In the genomic region with DNA sequence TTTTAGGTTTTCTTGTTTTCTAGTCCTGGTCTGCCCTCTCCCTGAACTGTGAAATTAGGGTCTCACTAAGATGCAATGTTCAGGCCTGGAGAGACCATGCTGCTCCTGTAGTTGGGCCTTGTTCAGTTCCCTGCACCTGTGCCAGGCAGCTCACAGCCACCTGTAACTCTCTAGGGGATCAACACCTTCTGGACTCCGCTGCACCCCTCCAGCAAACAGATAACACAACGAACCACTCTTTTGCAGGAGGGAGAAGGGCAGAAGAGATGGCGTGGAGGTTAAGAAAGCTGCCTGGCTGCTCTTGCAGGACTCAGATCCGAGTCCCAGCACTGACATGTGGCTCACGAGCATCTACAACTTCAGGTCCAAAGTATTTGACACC, we compare ENCODE assay signal across 10 mouse cellular contexts. TPM values are rescaled to one million over a fixed set of nuclear protein-coding genes. Genes with fewer than 3 reads are reported as not detected.
DNase-seq lines count a peak whose midpoint lies in the region; ATAC-seq and TF ChIP-seq lines count a peak whose summit lies in the region.
"Had no signal": no experiment of that assay in that cellular context is flagged by ENCODE, and none has a peak within 500 bp of the region (broad histone marks: within the 10 kb centered on the region; RNA-seq: fewer than 3 reads in every experiment).

No protein-coding gene starts in this region.

- H3K4me3 ChIP-seq in heart, embryonic 11.5 days (ENCODE audit: low read depth, low read length): peak overlapping the region; percentile 100
- H3K4me3 ChIP-seq in MEL (ENCODE audit: control insufficient read depth in 1 of 2, insufficient read depth in 1 of 2, low read depth in 2 of 2, low read length in 2 of 2): peak overlapping the region; percentile 2 to 10; a peak in 2 of 4 replicates
- H3K4me3 ChIP-seq in hindbrain, embryonic 14.5 days (replicated peaks; ENCODE audit: low read length): peak overlapping the region; percentile 100
- H3K4me3 ChIP-seq in midbrain, embryonic 11.5 days (ENCODE audit: low read depth, low read length): peak overlapping the region; percentile 93; the same call in 1 of the 2 replicates

- peak overlapping the region; percentile 90 for H3K4me2 ChIP-seq in heart, embryonic 11.5 days
- H3K4me2 ChIP-seq in hindbrain, embryonic 14.5 days (replicated peaks): peak overlapping the region; percentile 81
- peak overlapping the region; percentile 70 for H3K4me2 ChIP-seq in midbrain, embryonic 11.5 days

- TF ChIP-seq CTCF in MEL (IDR thresholded peaks at IDR 0.05 in 2 of 3, conservative IDR thresholded peaks at IDR 0.05 in 1 of 3; ENCODE audit: control insufficient read depth in 1 of 3, insufficient read depth in 1 of 3, low read depth in 2 of 3, low read length in 3 of 3, poor library complexity in 1 of 3, severe bottlenecking in 1 of 3): no peak

- no peaks in the 10 kb centered on the region for H3K9me3 ChIP-seq in heart, embryonic 11.5 days (replicated peaks; ENCODE audit: control insufficient read depth, low read length)
- H3K9me3 ChIP-seq in MEL (replicated peaks; ENCODE audit: insufficient read depth, low read length): no peaks in the 10 kb centered on the region
- no peaks in the 10 kb centered on the region for H3K9me3 ChIP-seq in hindbrain, embryonic 14.5 days (ENCODE audit: control insufficient read depth, low read length)
- no peaks in the 10 kb centered on the region for H3K9me3 ChIP-seq in midbrain, embryonic 11.5 days (ENCODE audit: control insufficient read depth, low read length)

- 24% methylated on average over 5 of the region's 5 CpGs for WGBS in heart, embryonic 11.5 days (ENCODE audit: insufficient replicate concordance)
- 49% methylated on average over 5 of the region's 5 CpGs for WGBS in hindbrain, embryonic 14.5 days
- 78% methylated on average over 5 of the region's 5 CpGs for WGBS in midbrain, embryonic 11.5 days

- peak in 1 of 2 experiments; percentile 21; a peak in 1 of 4 replicates for TF ChIP-seq EP300 in MEL (IDR thresholded peaks at IDR 0.05; ENCODE audit: low read depth in 1 of 2, low read length in 2 of 2)

- no peaks in the 10 kb centered on the region for H3K27me3 ChIP-seq in heart, embryonic 11.5 days (ENCODE audit: control insufficient read depth, insufficient read depth, low read length)
- no peaks in the 10 kb centered on the region for H3K27me3 ChIP-seq in MEL (ENCODE audit: control insufficient read depth in 1 of 2, insufficient read depth in 2 of 2, low read length in 2 of 2)
- H3K27me3 ChIP-seq in hindbrain, embryonic 14.5 days (ENCODE audit: control insufficient read depth, insufficient read depth, low read length): no peaks in the 10 kb centered on the region
- H3K27me3 ChIP-seq in midbrain, embryonic 11.5 days (ENCODE audit: control insufficient read depth, insufficient read depth, low read length): no peaks in the 10 kb centered on the region

- H3K79me2 ChIP-seq in MEL (ENCODE audit: control insufficient read depth, insufficient read depth, low read length, poor library complexity): peaks cover 83% of the 10 kb centered on the region

- no peak for TF ChIP-seq RAD21 in MEL (IDR thresholded peaks at IDR 0.05; ENCODE audit: low read depth, low read length)

- peak overlapping the region; percentile 58; the same call in 1 of the 2 replicates for H3K9ac ChIP-seq in heart, embryonic 11.5 days (ENCODE audit: low read depth, low read length)
- peak overlapping the region; percentile 96 for H3K9ac ChIP-seq in MEL (ENCODE audit: control insufficient read depth, low read depth, low read length, poor library complexity, severe bottlenecking)
- peak overlapping the region; percentile 100 for H3K9ac ChIP-seq in hindbrain, embryonic 14.5 days
- H3K9ac ChIP-seq in midbrain, embryonic 11.5 days (ENCODE audit: low read length): peak overlapping the region; percentile 97

- no peaks in the 10 kb centered on the region for H3K36me3 ChIP-seq in heart, embryonic 11.5 days (ENCODE audit: control insufficient read depth, insufficient read depth, low read length)
- H3K36me3 ChIP-seq in MEL (ENCODE audit: control insufficient read depth in 1 of 2, insufficient read depth in 2 of 2, low read length in 2 of 2): peaks cover 6 to 59% of the 10 kb centered on the region in 2 experiments; a peak in 3 of 4 replicates
- 0 out of 2 replicates have a peak, but pooled peaks cover 4% of the 10 kb centered on the region for H3K36me3 ChIP-seq in hindbrain, embryonic 14.5 days (replicated peaks; ENCODE audit: control insufficient read depth, insufficient read depth)
- no peaks in the 10 kb centered on the region for H3K36me3 ChIP-seq in midbrain, embryonic 11.5 days (ENCODE audit: control insufficient read depth, insufficient read depth, low read length)

- no peak for ATAC-seq in heart, embryonic 11.5 days (replicated peaks; ENCODE audit: insufficient number of reproducible peaks, low FRiP score, low TSS enrichment)
- ATAC-seq in hindbrain, embryonic 14.5 days (ENCODE audit: low FRiP score): no peak
- ATAC-seq in midbrain, embryonic 11.5 days (ENCODE audit: low FRiP score): no peak
- ATAC-seq in erythroid progenitor cell, adult 5-6 weeks (replicated peaks; ENCODE audit: low FRiP score, poor library complexity, severe bottlenecking): no peak

- H3K27ac ChIP-seq in heart, embryonic 11.5 days (ENCODE audit: low read depth, low read length): peak overlapping the region; percentile 79
- H3K27ac ChIP-seq in MEL (ENCODE audit: control insufficient read depth, low read depth, low read length): peak overlapping the region; percentile 66
- H3K27ac ChIP-seq in hindbrain, embryonic 14.5 days: no peak overlapping the region
- no peak overlapping the region for H3K27ac ChIP-seq in midbrain, embryonic 11.5 days (ENCODE audit: low read depth, low read length)

- no peak for DNase-seq in heart, postnatal 4 days
- no peak for DNase-seq in MEL (ENCODE audit: low read depth, low spot score)
- DNase-seq in hindbrain, embryonic 14.5 days (ENCODE audit: low spot score): no peak
- no peak for DNase-seq in midbrain, embryonic 11.5 days (ENCODE audit: low spot score, missing footprints)
- no peak for DNase-seq in layer of hippocampus, postnatal 14 days (ENCODE audit: low spot score in 2 of 2)
- DNase-seq in layer of hippocampus, postnatal 10 days (ENCODE audit: low spot score in 2 of 2): no peak
- DNase-seq: left cerebral cortex, postnatal 4 days had no signal

- H3K4me1 ChIP-seq in heart, embryonic 11.5 days (ENCODE audit: control insufficient read depth, insufficient read depth, low read length): peaks cover 66% of the 10 kb centered on the region
- H3K4me1 ChIP-seq in MEL (ENCODE audit: control insufficient read depth in 1 of 2, insufficient read depth in 2 of 2, low read length in 2 of 2): peaks cover 37 to 60% of the 10 kb centered on the region in 2 experiments
- H3K4me1 ChIP-seq in hindbrain, embryonic 14.5 days (replicated peaks; ENCODE audit: control insufficient read depth, insufficient read depth, low read length): peaks cover 45% of the 10 kb centered on the region
- peaks cover 46% of the 10 kb centered on the region for H3K4me1 ChIP-seq in midbrain, embryonic 11.5 days (ENCODE audit: control insufficient read depth, insufficient read depth, low read length)

- no peak for TF ChIP-seq POLR2A in MEL (IDR thresholded peaks at IDR 0.05; ENCODE audit: control insufficient read depth in 1 of 2, insufficient read depth in 1 of 2, low read depth in 1 of 2, low read length in 2 of 2, poor library complexity in 1 of 2)

RNA-seq across cellular contexts. Expression of a gene that starts 3.7 kb away (rescaled TPM):
- 434 and 457 TPM in 2 replicates for polyA plus RNA-seq in heart, embryonic 11.5 days (2014; fragmentation: Nextera tagmentation; extraction: Ambion mirVana)
- total RNA-seq in heart, postnatal 4 days (2021): 100 to 1,000 TPM; 559 to 561 TPM
- total RNA-seq in MEL (2012; rRNA removed): 331 and 353 TPM in 2 replicates
- 100 to 1,000 TPM in 1 of 2 experiments, not detected in 1; 382 TPM for polyA plus RNA-seq in MEL (2012; ENCODE audit: insufficient read depth in 1 of 2, insufficient read length in 2 of 2, low read depth in 1 of 2, low replicate concordance in 2 of 2, missing spikeins in 1 of 2)
- 1,350 and 1,384 TPM in 2 replicates for polyA plus RNA-seq in hindbrain, embryonic 14.5 days (2014; fragmentation: Nextera tagmentation; extraction: Ambion mirVana)
- polyA plus RNA-seq in midbrain, embryonic 11.5 days (2014; fragmentation: Nextera tagmentation; extraction: Ambion mirVana): 954 and 958 TPM in 2 replicates
- 168 and 177 TPM in 2 replicates for total RNA-seq in erythroid progenitor cell, adult 5-6 weeks (2015; ENCODE audit: low replicate concordance)
- 225 and 235 TPM in 2 replicates for total RNA-seq in erythroid progenitor cell, adult 5-6 weeks (2017; ENCODE audit: low replicate concordance)
- total RNA-seq in layer of hippocampus, postnatal 14 days (2021): 100 to 1,000 TPM; 188 to 227 TPM
- total RNA-seq in layer of hippocampus, postnatal 10 days (2021): 100 to 1,000 TPM; 315 to 332 TPM

RNA-seq across cellular contexts. Expression of a gene that starts 18.8 kb away (rescaled TPM):
- 70.5 and 76.3 TPM in 2 replicates for polyA plus RNA-seq in heart, embryonic 11.5 days (2014; fragmentation: Nextera tagmentation; extraction: Ambion mirVana)
- 10 to 100 TPM; 27.3 to 27.4 TPM for total RNA-seq in heart, postnatal 4 days (2021)
- total RNA-seq in MEL (2012; rRNA removed): 96.6 and 99.3 TPM in 2 replicates
- 100 to 1,000 TPM in 1 of 2 experiments, not detected in 1; 102 TPM for polyA plus RNA-seq in MEL (2012; ENCODE audit: insufficient read depth in 1 of 2, insufficient read length in 2 of 2, low read depth in 1 of 2, low replicate concordance in 2 of 2, missing spikeins in 1 of 2)
- 85.3 and 98.0 TPM in 2 replicates for polyA plus RNA-seq in hindbrain, embryonic 14.5 days (2014; fragmentation: Nextera tagmentation; extraction: Ambion mirVana)
- polyA plus RNA-seq in midbrain, embryonic 11.5 days (2014; fragmentation: Nextera tagmentation; extraction: Ambion mirVana): 68.3 and 69.8 TPM in 2 replicates
- 13.0 and 22.3 TPM in 2 replicates for total RNA-seq in erythroid progenitor cell, adult 5-6 weeks (2015; ENCODE audit: low replicate concordance)
- 9.8 and 37.2 TPM in 2 replicates for total RNA-seq in erythroid progenitor cell, adult 5-6 weeks (2017; ENCODE audit: low replicate concordance)
- 10 to 100 TPM; 68.8 to 72.5 TPM for total RNA-seq in layer of hippocampus, postnatal 14 days (2021)
- 10 to 100 TPM; 79.9 to 81.3 TPM for total RNA-seq in layer of hippocampus, postnatal 10 days (2021)

RNA-seq across cellular contexts. Expression of a gene that starts 25.6 kb away (rescaled TPM):
- polyA plus RNA-seq in heart, embryonic 11.5 days (2014; fragmentation: Nextera tagmentation; extraction: Ambion mirVana): 702 and 712 TPM in 2 replicates
- 100 to 1,000 TPM; 299 TPM for total RNA-seq in heart, postnatal 4 days (2021)
- total RNA-seq in MEL (2012; rRNA removed): 653 and 657 TPM in 2 replicates
- 100 to 1,000 TPM in 1 of 2 experiments, not detected in 1; 556 TPM for polyA plus RNA-seq in MEL (2012; ENCODE audit: insufficient read depth in 1 of 2, insufficient read length in 2 of 2, low read depth in 1 of 2, low replicate concordance in 2 of 2, missing spikeins in 1 of 2)
- 968 and 989 TPM in 2 replicates for polyA plus RNA-seq in hindbrain, embryonic 14.5 days (2014; fragmentation: Nextera tagmentation; extraction: Ambion mirVana)
- 1,615 and 1,739 TPM in 2 replicates for polyA plus RNA-seq in midbrain, embryonic 11.5 days (2014; fragmentation: Nextera tagmentation; extraction: Ambion mirVana)
- total RNA-seq in erythroid progenitor cell, adult 5-6 weeks (2015; ENCODE audit: low replicate concordance): 450 and 609 TPM in 2 replicates
- 286 and 389 TPM in 2 replicates for total RNA-seq in erythroid progenitor cell, adult 5-6 weeks (2017; ENCODE audit: low replicate concordance)
- 100 to 1,000 TPM; 352 to 361 TPM for total RNA-seq in layer of hippocampus, postnatal 14 days (2021)
- total RNA-seq in layer of hippocampus, postnatal 10 days (2021): 100 to 1,000 TPM; 407 to 415 TPM

RNA-seq across cellular contexts. Expression of a gene that starts 35.0 kb away (rescaled TPM):
- polyA plus RNA-seq in heart, embryonic 11.5 days (2014; fragmentation: Nextera tagmentation; extraction: Ambion mirVana): 5.1 and 5.7 TPM in 2 replicates
- 1 to 10 TPM; 3.1 to 4.3 TPM for total RNA-seq in heart, postnatal 4 days (2021)
- total RNA-seq in MEL (2012; rRNA removed): 7.0 and 9.1 TPM in 2 replicates
- 10 to 100 TPM in 1 of 2 experiments, not detected in 1; 13.1 TPM for polyA plus RNA-seq in MEL (2012; ENCODE audit: insufficient read depth in 1 of 2, insufficient read length in 2 of 2, low read depth in 1 of 2, low replicate concordance in 2 of 2, missing spikeins in 1 of 2)
- 14.2 and 14.8 TPM in 2 replicates for polyA plus RNA-seq in hindbrain, embryonic 14.5 days (2014; fragmentation: Nextera tagmentation; extraction: Ambion mirVana)
- polyA plus RNA-seq in midbrain, embryonic 11.5 days (2014; fragmentation: Nextera tagmentation; extraction: Ambion mirVana): 7.7 and 7.8 TPM in 2 replicates
- total RNA-seq in erythroid progenitor cell, adult 5-6 weeks (2015; ENCODE audit: low replicate concordance): 1.8 TPM in 1 of 2 replicates, not detected in the other
- 2.7 TPM in 2 replicates for total RNA-seq in erythroid progenitor cell, adult 5-6 weeks (2017; ENCODE audit: low replicate concordance)
- total RNA-seq in layer of hippocampus, postnatal 14 days (2021): 10 to 100 TPM in 1 of 2 experiments, 1 to 10 TPM in 1; 8.7 to 10.6 TPM
- 10 to 100 TPM; 10.3 to 11.1 TPM for total RNA-seq in layer of hippocampus, postnatal 10 days (2021)

RNA-seq across cellular contexts. Expression of a gene that starts 48.2 kb away (rescaled TPM):
- not detected in 2 replicates for polyA plus RNA-seq in heart, embryonic 11.5 days (2014; fragmentation: Nextera tagmentation; extraction: Ambion mirVana)
- total RNA-seq in heart, postnatal 4 days (2021): under 1 TPM in 1 of 2 experiments, not detected in 1; 0.29 TPM
- 0.07 TPM in 1 of 2 replicates, not detected in the other for total RNA-seq in MEL (2012; rRNA removed)
- polyA plus RNA-seq in MEL (2012; ENCODE audit: insufficient read depth in 1 of 2, insufficient read length in 2 of 2, low read depth in 1 of 2, low replicate concordance in 2 of 2, missing spikeins in 1 of 2): under 1 TPM in 1 of 2 experiments, not detected in 1; 0.26 TPM
- polyA plus RNA-seq in hindbrain, embryonic 14.5 days (2014; fragmentation: Nextera tagmentation; extraction: Ambion mirVana): 0.18 TPM in 1 of 2 replicates, not detected in the other
- polyA plus RNA-seq in midbrain, embryonic 11.5 days (2014; fragmentation: Nextera tagmentation; extraction: Ambion mirVana): 0.14 TPM in 1 of 2 replicates, not detected in the other
- not detected in 2 replicates for total RNA-seq in erythroid progenitor cell, adult 5-6 weeks (2015; ENCODE audit: low replicate concordance)
- 1.0 TPM in 1 of 2 replicates, not detected in the other for total RNA-seq in erythroid progenitor cell, adult 5-6 weeks (2017; ENCODE audit: low replicate concordance)
- total RNA-seq in layer of hippocampus, postnatal 14 days (2021): not detected
- not detected for total RNA-seq in layer of hippocampus, postnatal 10 days (2021)
- total RNA-seq: left cerebral cortex, postnatal 4 days had no signal
- polyA plus RNA-seq: brain, embryonic 14.5 days had no signal

Comparison
In these comparisons a context has a peak if more than half of its experiments do, and no peak if none do; other contexts are left out.
1. H3K27ac ChIP-seq: peak in heart, embryonic 11.5 days (single experiment) and MEL (single experiment); none in hindbrain, embryonic 14.5 days (single experiment) and midbrain, embryonic 11.5 days (single experiment).
2. H3K4me3 ChIP-seq: peak in every context shown above with its lines; median percentile 100 in heart, embryonic 11.5 days; 100 in hindbrain, embryonic 14.5 days; 93 in midbrain, embryonic 11.5 days; 6 in MEL.
3. Peak in every context shown above with its lines, with median percentiles within 50 percentile points of each other: H3K4me2 ChIP-seq and H3K9ac ChIP-seq.